Mouse (Mus musculus) lung, embryonic 14.5 days (tissue): ENCODE measurements around the gene Ubash3a. TPM values are rescaled to one million over a fixed set of nuclear protein-coding genes. Genes with fewer than 3 reads are reported as not detected.

Source experiments
- ATAC-seq: fragments of 200-750 bp; cut with Nextera tagmentation; 2 replicates; pipeline ENCODE4 v1.8.0; 2017; ENCODE audit warnings: mild to moderate bottlenecking, moderate TSS enrichment, moderate library complexity; ENCODE audit not compliant: insufficient read depth
- DNase-seq: peaks from one replicate; pipeline ENCODE4 v3.0.0-alpha.2; 2015
- H3K27ac ChIP-seq: fragments of 300-500 bp; sonication (generic); 2 replicates; pipeline ENCODE4 v1.5.1; 2014; ENCODE audit warnings: low read depth, mild to moderate bottlenecking, moderate library complexity
- H3K27me3 ChIP-seq: fragments of 300-500 bp; sonication (generic); 2 replicates; pipeline ENCODE4 v1.6.1; 2014; ENCODE audit warnings: low read length, control low read depth; ENCODE audit not compliant: insufficient read depth
- H3K36me3 ChIP-seq: fragments of 300-500 bp; sonication (generic); 2 replicates; pipeline ENCODE4 v1.6.1; 2014; ENCODE audit warnings: control low read depth; ENCODE audit not compliant: insufficient read depth
- H3K4me1 ChIP-seq: fragments of 300-500 bp; sonication (generic); 2 replicates; pipeline ENCODE4 v1.6.1; 2014; ENCODE audit warnings: antibody characterized with exemption, control low read depth; ENCODE audit not compliant: insufficient read depth
- H3K4me2 ChIP-seq: fragments of 300-500 bp; sonication (generic); 2 replicates; pipeline ENCODE4 v1.6.1; 2014; ENCODE audit warnings: mild to moderate bottlenecking
- H3K4me3 ChIP-seq: fragments of 300-500 bp; sonication (generic); 2 replicates; pipeline ENCODE4 v1.5.1; 2014; ENCODE audit warnings: low read depth, low read length
- H3K9ac ChIP-seq: fragments of 300-500 bp; sonication (generic); 2 replicates; pipeline ENCODE4 v1.6.1; 2014
- H3K9me3 ChIP-seq: fragments of 300-500 bp; sonication (generic); 2 replicates; pipeline ENCODE4 v1.6.1; 2016; ENCODE audit warnings: low read depth, low read length, control low read depth
- CTCF ChIP-seq: IDR thresholded peaks from 2 replicates; pipeline ENCODE4 v1.5.1; 2016; ENCODE audit warnings: antibody characterized with exemption, low read depth
- WGBS: fragments of 180-500 bp; shearing (Covaris S2); extraction: QIAGEN DNeasy Blood & Tissue Kit; methylation state at CpG from one replicate; pipeline ENCODE4 v1.1.7; 2014; 5-methylcytosine and 5-hydroxymethylcytosine counted together
- polyA plus RNA-seq: library from polyadenylated mRNA; unstranded; fragments of >200 nt; fragmentation: Nextera tagmentation; extraction: Ambion mirVana; gene quantifications from 2 replicates; pipeline ENCODE4 v1.2.1, GENCODE M21; 2014

The Ubash3a gene
- polyA plus RNA-seq, 1 experiment from 2014 or later = 0.26 TPM

DNA sequence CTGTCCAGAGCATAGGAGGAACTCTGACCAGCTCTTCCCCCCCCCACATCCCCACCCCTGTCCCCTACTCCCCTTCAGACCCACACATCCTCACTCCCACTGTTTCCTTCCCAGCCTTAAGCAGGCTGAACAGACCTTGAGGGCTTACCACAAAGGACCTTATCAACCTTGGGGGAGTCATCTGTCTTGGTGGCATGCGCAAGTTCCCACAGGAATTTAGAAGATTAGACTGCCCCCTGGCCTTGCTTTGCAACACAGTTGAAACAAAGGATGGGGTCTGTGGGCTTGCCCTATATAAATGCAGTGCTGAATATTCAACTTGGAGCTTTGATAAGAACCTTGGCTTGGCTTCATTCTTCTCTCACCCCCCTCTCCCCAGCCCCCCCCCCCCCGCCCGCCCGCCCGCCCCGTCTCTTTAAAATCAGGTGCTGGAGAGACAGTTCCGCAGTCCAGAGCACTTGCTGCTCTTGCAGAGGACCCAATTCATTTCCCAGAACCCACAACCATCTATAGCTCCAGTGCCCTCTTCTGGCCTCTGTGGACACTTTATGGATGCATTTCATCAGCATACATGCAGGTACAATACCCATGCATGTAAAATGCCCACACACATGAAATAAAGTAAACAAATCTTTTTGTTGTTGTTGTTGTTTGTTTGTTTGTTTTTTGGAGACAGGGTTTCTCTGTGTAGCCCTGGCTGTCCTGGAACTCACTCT lies 63.6 kb downstream of the Ubash3a start:
- no peak overlapping the region for H3K27ac ChIP-seq
- no peak for DNase-seq
- no peaks in the 10 kb centered on the region for H3K4me1 ChIP-seq
- ATAC-seq = no peak
- no peak overlapping the region for H3K9ac ChIP-seq
- WGBS = 40% methylated on average over 6 of the region's 7 CpGs
- TF ChIP-seq CTCF = no peak
- H3K27me3 ChIP-seq = no peaks in the 10 kb centered on the region
- no peak overlapping the region for H3K4me2 ChIP-seq
- no peak overlapping the region for H3K4me3 ChIP-seq
- H3K36me3 ChIP-seq = no peaks in the 10 kb centered on the region
- H3K9me3 ChIP-seq = no peaks in the 10 kb centered on the region

DNA sequence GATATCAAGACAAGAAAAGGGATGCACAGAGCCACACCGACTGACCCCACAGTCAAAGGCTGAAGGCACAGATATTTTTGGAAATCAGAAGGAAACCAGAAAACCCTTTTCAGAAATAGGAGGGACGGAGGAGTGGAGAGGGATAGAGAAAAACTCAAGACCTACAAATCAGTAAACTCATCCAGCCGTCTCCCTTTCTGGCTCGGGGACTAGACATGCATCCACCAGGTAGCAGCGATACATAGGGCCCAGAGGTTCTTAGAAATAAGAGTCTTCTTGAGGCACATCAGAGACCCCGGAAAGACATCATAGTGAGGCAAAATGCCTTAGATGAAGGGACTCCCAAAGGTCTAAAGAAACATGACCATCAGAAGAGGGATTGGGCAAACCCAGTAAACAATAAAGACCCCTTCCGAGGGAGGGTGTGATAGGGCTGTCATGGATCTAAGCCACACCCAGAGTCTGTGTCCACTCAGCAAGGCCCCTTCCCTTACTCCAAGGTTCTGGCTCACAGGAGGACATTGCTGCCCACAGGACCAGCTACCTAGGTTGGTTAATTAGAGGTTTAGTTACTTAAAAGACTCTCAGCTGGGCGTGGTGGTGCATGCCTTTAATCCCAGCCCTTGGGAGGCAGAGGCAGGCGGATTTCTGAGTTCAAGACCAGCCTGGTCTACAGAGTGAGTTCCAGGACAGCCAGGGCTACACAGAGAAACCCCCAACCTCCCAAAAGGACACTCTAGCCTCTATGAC lies 64.9 kb downstream of the Ubash3a start:
- 85% methylated on average over 9 of the region's 9 CpGs for WGBS
- Histone ChIP-seq H3K36me3 (no peaks in the 10 kb centered on the region), H3K4me2 (no peak overlapping the region), H3K27me3 (no peaks in the 10 kb centered on the region), H3K27ac (no peak overlapping the region), H3K9ac (no peak overlapping the region), H3K4me3 (no peak overlapping the region), H3K9me3 (no peaks in the 10 kb centered on the region), H3K4me1 (peaks cover 3% of the 10 kb centered on the region; the same call in 1 of the 2 replicates)
- no peak for DNase-seq
- TF ChIP-seq CTCF = no peak
- no peak for ATAC-seq

DNA sequence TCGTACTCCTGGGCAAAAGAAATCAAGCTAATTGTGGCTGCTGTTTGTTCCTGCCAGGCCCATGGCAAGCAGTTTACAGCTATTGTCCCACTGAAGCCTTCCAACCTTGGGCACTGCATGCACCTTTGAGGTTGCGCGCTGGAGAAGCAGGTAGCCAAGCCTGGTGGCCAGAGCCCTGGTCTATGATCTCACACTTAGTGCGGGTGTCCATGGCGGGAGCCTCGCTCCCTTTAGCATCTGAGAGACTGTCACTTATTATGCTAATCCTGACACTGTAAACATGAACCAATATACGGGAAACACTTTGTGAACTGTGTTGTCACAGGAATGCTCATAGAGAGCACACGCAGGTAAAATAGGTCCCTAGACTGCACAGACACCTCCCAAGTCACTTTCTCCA lies 66.0 kb downstream of the Ubash3a start:
- no peaks in the 10 kb centered on the region for H3K36me3 ChIP-seq
- H3K27me3 ChIP-seq = no peaks in the 10 kb centered on the region
- ATAC-seq = no peak
- no peak for TF ChIP-seq CTCF
- H3K9ac ChIP-seq = no peak overlapping the region
- no peak overlapping the region for H3K4me3 ChIP-seq
- H3K27ac ChIP-seq = no peak overlapping the region
- no peak for DNase-seq
- no peak overlapping the region for H3K4me2 ChIP-seq
- peaks cover 3% of the 10 kb centered on the region; the same call in 1 of the 2 replicates for H3K4me1 ChIP-seq
- WGBS = 86% methylated on average over 8 of the region's 8 CpGs
- no peaks in the 10 kb centered on the region for H3K9me3 ChIP-seq

DNA sequence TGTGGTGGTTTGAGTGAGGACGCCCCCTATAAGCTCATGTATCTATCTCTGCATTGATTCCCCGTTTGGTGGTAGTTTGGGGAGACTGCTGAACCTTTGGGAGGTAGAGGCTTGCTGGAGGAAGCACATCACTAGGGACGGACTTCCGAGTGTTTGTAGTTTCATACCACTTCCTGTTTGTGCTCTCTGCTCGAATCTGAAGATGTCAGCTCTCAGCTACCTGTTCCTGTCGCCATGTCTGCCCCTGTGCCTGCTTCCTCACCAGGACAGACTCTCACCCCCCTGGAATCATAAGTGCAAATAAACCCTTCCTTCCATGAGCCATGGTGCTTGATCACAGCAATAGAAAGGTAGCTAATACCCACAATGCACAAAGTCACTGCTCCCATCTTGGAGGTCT lies 67.5 kb downstream of the Ubash3a start:
- 53% methylated on average over 6 of the region's 6 CpGs for WGBS
- ATAC-seq = no peak

DNA sequence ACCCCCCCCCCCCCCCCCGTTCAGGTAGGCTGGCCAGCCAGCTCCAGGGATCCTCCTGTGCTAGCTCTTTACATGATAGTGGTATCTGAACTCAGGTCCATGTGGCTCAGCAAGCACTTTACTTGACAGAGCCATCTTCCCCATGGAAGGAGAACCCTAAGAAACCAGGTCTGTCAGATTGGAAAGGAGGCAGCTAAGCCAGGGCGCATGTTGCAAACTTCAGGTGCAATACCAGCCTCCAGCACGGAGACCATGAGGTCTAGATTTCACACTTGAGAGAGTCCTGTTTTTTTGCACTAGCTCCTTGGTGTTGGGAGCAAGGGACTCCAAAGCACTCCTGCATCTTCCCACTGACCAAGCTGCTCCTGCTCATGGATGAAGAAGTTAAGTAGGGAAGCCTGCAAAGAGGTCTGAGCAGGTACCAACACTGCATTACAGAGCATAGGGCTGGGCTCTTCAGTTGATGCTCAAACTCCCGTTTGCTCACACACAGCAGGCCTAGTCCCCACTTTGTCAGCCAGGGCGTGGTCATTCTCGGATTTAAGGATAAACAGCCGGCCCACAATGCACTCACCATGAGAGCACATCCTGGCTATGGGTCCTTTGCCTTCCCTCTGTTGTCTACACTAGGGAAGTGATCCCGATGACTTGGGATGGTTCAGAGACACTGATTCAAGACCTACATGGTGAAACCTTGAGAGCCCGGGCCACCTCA lies 68.7 kb downstream of the Ubash3a start:
- no peaks in the 10 kb centered on the region for H3K36me3 ChIP-seq
- TF ChIP-seq CTCF = no peak
- ATAC-seq = peak; percentile 53; the same call in 1 of the 2 replicates

More for the DNA sequence above, 67.5 kb downstream of the Ubash3a start:
- H3K9ac ChIP-seq = no peak overlapping the region
- H3K36me3 ChIP-seq = no peaks in the 10 kb centered on the region
- no peak overlapping the region for H3K4me2 ChIP-seq
- no peak overlapping the region for H3K4me3 ChIP-seq
- no peak overlapping the region for H3K27ac ChIP-seq
- no peak for TF ChIP-seq CTCF
- H3K4me1 ChIP-seq = peaks cover 3% of the 10 kb centered on the region; the same call in 1 of the 2 replicates
- no peaks in the 10 kb centered on the region for H3K9me3 ChIP-seq
- DNase-seq = no peak
- no peaks in the 10 kb centered on the region for H3K27me3 ChIP-seq

DNA sequence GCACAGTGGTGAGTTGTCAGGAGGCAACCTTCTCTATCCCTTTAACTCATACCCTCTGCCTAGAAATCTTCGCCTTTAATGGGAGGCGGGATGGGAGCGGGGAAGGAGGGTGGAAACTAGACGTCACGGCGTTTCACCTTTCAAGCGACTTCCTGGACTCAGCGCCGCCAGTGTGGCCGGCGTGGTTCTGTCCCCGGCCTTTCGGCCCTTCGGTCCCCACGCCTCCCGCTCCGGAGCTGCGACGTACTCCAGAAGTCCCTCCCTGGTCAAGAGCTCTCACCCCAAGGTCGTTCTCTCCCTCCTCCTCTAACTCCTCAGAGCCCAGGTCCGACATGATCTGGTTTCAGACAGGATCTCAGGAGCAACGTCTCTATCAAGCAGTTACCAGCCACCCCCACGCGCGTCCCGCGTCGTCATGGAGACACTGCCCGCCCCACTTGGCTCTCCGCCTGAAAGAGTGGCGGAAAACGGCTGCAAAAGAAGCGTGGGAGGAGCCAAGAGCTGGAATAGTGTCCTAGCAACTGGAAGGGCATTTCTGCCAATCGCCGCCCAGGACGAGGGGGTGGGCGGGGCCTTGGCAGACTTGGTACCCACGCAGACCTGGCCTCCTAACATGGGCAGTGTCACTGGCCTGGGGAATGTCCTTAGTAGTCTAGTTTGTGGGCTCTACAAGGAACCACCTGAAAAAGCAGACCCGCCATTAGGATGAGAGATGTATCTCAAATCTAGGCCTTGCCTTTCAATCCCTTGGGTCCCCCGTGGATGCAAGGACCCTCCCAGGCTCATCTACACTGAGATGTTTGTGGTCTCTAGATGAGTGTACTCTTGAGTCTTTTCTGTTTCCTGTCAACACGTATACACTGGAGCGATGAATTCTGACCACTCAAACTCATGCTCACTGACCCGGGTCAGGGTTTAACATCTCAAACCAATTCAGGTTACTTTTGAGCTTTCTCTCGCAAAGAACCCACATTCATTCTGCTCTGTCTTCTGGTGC lies 69.5 kb downstream of the Ubash3a start, which contains the start of gene Rsph1:
Gene Rsph1, minus strand, starts transcription at position 462 of the 997 bp plus-strand sequence.
- peak; percentile 96 for DNase-seq
- Histone ChIP-seq H3K36me3 (no peaks in the 10 kb centered on the region), H3K4me3 (peak within 1 kb of the TSS; percentile 44), H3K4me1 (peaks cover 3% of the 10 kb centered on the region; the same call in 1 of the 2 replicates), H3K9me3 (no peaks in the 10 kb centered on the region), H3K4me2 (peak within 1 kb of the TSS; percentile 88), H3K27me3 (no peaks in the 10 kb centered on the region), H3K27ac (no peak within 1 kb of the TSS), H3K9ac (peak within 1 kb of the TSS; percentile 40)
- 10% methylated on average over 44 of the region's 44 CpGs for WGBS
- peak; percentile 88 for ATAC-seq
- TF ChIP-seq CTCF = no peak

More for the DNA sequence above, 68.7 kb downstream of the Ubash3a start:
- Histone ChIP-seq H3K27ac (no peak overlapping the region), H3K4me2 (peak overlapping the region; percentile 88), H3K4me3 (peak overlapping the region; percentile 44), H3K27me3 (no peaks in the 10 kb centered on the region), H3K4me1 (peaks cover 3% of the 10 kb centered on the region; the same call in 1 of the 2 replicates), H3K9me3 (no peaks in the 10 kb centered on the region), H3K9ac (peak overlapping the region; percentile 40; the same call in 1 of the 2 replicates)
- WGBS = 34% methylated on average over 9 of the region's 9 CpGs
- peak; percentile 16 for DNase-seq
